Comparison of ENCODE assay signal across 19 mouse cellular contexts in genomic region chr4:148500410-148500867, GRCm38 (mm10). TPM values are rescaled to one million over a fixed set of nuclear protein-coding genes. Genes with fewer than 3 reads are reported as not detected.
DNase-seq lines count a peak whose midpoint lies in the region; ATAC-seq lines count a peak whose summit lies in the region.
"Had no signal": no experiment of that assay in that cellular context is flagged by ENCODE, and none has a peak within 500 bp of the region (broad histone marks: within the 10 kb centered on the region; RNA-seq: fewer than 3 reads in every experiment).

Gene Angptl7, minus strand, starts transcription at chr4:148500460.

- no peak within 1 kb of the TSS for H3K9ac ChIP-seq in midbrain, embryonic 16.5 days (ENCODE audit: low read depth, low read length)
- H3K9ac ChIP-seq: embryonic facial prominence, embryonic 15.5 days; liver, embryonic 13.5 days had no signal

- no peak within 1 kb of the TSS for H3K4me2 ChIP-seq in midbrain, embryonic 16.5 days (ENCODE audit: low read length)
- H3K4me2 ChIP-seq: embryonic facial prominence, embryonic 15.5 days; liver, embryonic 13.5 days had no signal

- DNase-seq in heart, adult 11 months, result peak; percentile 97
- DNase-seq in heart, adult 8-10 months (ENCODE audit: low spot score), result no peak
- DNase-seq in urinary bladder, postnatal 14 days (ENCODE audit: low spot score), result peak; percentile 40
- no peak for DNase-seq in urinary bladder, postnatal 36 days (ENCODE audit: low spot score in 2 of 2)
- peak; percentile 39 to 75 for DNase-seq in kidney, postnatal 25 days
- no peak for DNase-seq in midbrain, embryonic 10.5 days (ENCODE audit: low spot score)
- no peak for DNase-seq in retina, embryonic 14.5 days (ENCODE audit: low spot score)
- DNase-seq: B cell, adult 2 months; cerebellum, postnatal 14 days; liver, embryonic 13.5 days; lung, postnatal 14 days; right cerebral cortex, postnatal 25 days had no signal

- H3K36me3 ChIP-seq in midbrain, embryonic 10.5 days, result peaks cover 97% of the 10 kb centered on the region
- peaks cover 16% of the 10 kb centered on the region for H3K36me3 ChIP-seq in midbrain, embryonic 16.5 days (ENCODE audit: control insufficient read depth, insufficient read depth, low read length)

- no peak within 1 kb of the TSS for H3K27ac ChIP-seq in midbrain, embryonic 10.5 days (replicated peaks)
- no peak within 1 kb of the TSS for H3K27ac ChIP-seq in midbrain, embryonic 16.5 days (ENCODE audit: low read length)
- H3K27ac ChIP-seq: embryonic facial prominence, embryonic 15.5 days; heart, adult 2 months; kidney, postnatal 0 days; left cerebral cortex, adult 2 months; liver, embryonic 13.5 days had no signal

- H3K4me1 ChIP-seq in midbrain, embryonic 10.5 days, result no peaks in the 10 kb centered on the region
- H3K4me1 ChIP-seq in midbrain, embryonic 16.5 days (ENCODE audit: control insufficient read depth, insufficient read depth, low read length), result 0 out of 2 replicates have a peak, but pooled peaks cover 2% of the 10 kb centered on the region
- H3K4me1 ChIP-seq: embryonic facial prominence, embryonic 15.5 days; liver, embryonic 13.5 days had no signal

- no peak within 1 kb of the TSS for H3K4me3 ChIP-seq in midbrain, embryonic 10.5 days
- H3K4me3 ChIP-seq in midbrain, embryonic 16.5 days (ENCODE audit: low read depth, low read length), result no peak within 1 kb of the TSS
- H3K4me3 ChIP-seq: embryonic facial prominence, embryonic 15.5 days; heart, adult 2 months; left cerebral cortex, adult 2 months; liver, embryonic 13.5 days had no signal

- ATAC-seq in midbrain, embryonic 16.5 days, result no peak
- ATAC-seq: forebrain, embryonic 16.5 days had no signal

- no peaks in the 10 kb centered on the region for H3K9me3 ChIP-seq in midbrain, embryonic 10.5 days (replicated peaks)
- H3K9me3 ChIP-seq in midbrain, embryonic 16.5 days (replicated peaks; ENCODE audit: control insufficient read depth, low read length, poor library complexity, severe bottlenecking), result no peaks in the 10 kb centered on the region
- H3K9me3 ChIP-seq: embryonic facial prominence, embryonic 15.5 days; G1E; liver, embryonic 13.5 days had no signal

- 76% methylated on average over 4 of the region's 4 CpGs for WGBS in midbrain, embryonic 10.5 days
- WGBS in midbrain, embryonic 16.5 days, result 80% methylated on average over 4 of the region's 4 CpGs

- no peaks in the 10 kb centered on the region for H3K27me3 ChIP-seq in midbrain, embryonic 10.5 days (ENCODE audit: low read depth, poor library complexity, severe bottlenecking)
- no peaks in the 10 kb centered on the region for H3K27me3 ChIP-seq in midbrain, embryonic 16.5 days (ENCODE audit: control insufficient read depth, insufficient read depth, low read depth, low read length)
- H3K27me3 ChIP-seq: embryonic facial prominence, embryonic 15.5 days; liver, embryonic 13.5 days had no signal

RNA-seq across cellular contexts. Expression of gene Angptl7, which starts in this region (rescaled TPM):
- total RNA-seq in heart, adult 8-10 months (2022), result 1 to 10 TPM in 2 of 4 experiments, under 1 TPM in 2; 0.72 to 1.8 (median 1.3) TPM
- 0.16 and 0.21 TPM in 2 replicates for polyA plus RNA-seq in midbrain, embryonic 10.5 days (2016; fragmentation: Nextera tagmentation; extraction: Ambion mirVana)
- polyA plus RNA-seq in midbrain, embryonic 16.5 days (2015; fragmentation: Nextera tagmentation; extraction: Ambion mirVana), result 0.34 and 0.43 TPM in 2 replicates
- polyA plus RNA-seq: G1E had no signal

Comparison
In these comparisons a context has a peak if more than half of its experiments do, and no peak if none do; other contexts are left out.
1. DNase-seq: peak in heart, adult 11 months (single experiment), urinary bladder, postnatal 14 days (single experiment) and kidney, postnatal 25 days (2 of 2); none in heart, adult 8-10 months (single experiment), urinary bladder, postnatal 36 days (0 of 2), midbrain, embryonic 10.5 days (single experiment) and retina, embryonic 14.5 days (single experiment).